Mouse (Mus musculus) olfactory bulb, adult 2 months (tissue): ENCODE measurements around the gene Creb5. TPM values are rescaled to one million over a fixed set of nuclear protein-coding genes. Genes with fewer than 3 reads are reported as not detected.

Experiments used
- H3K27ac ChIP-seq: fragments of 200-500 bp; 2 replicates; pipeline ENCODE4 v1.5.1; 2012; ENCODE audit warnings: low read depth, low read length; ENCODE audit not compliant: insufficient read depth
- H3K4me1 ChIP-seq: fragments of 200-500 bp; 2 replicates; pipeline ENCODE4 v1.6.1; 2012; ENCODE audit warnings: low read length; ENCODE audit not compliant: control insufficient read depth, insufficient read depth
- H3K4me3 ChIP-seq: fragments of 200-500 bp; 2 replicates; pipeline ENCODE4 v1.5.1; 2012; ENCODE audit warnings: mild to moderate bottlenecking, low read depth, low read length, moderate library complexity; ENCODE audit not compliant: insufficient read depth
- CTCF ChIP-seq: fragments of 200-500 bp; IDR thresholded peaks from 2 replicates; pipeline ENCODE4 v1.5.1; 2012; ENCODE audit warnings: low read depth, mild to moderate bottlenecking, low read length, moderate library complexity; ENCODE audit not compliant: insufficient read depth
- POLR2A ChIP-seq: fragments of 200-500 bp; IDR thresholded peaks from 2 replicates; pipeline ENCODE4 v1.6.1; 2012; ENCODE audit warnings: mild to moderate bottlenecking, low read depth, low read length, moderate library complexity; ENCODE audit not compliant: insufficient read depth
- WGBS: fragments of 180-500 bp; shearing (Covaris S2); methylation state at CpG from one replicate; pipeline ENCODE4 v1.1.7; 2018; 5-methylcytosine and 5-hydroxymethylcytosine counted together
- polyA plus RNA-seq: library from polyadenylated mRNA; stranded (reverse); fragments of >200 nt; gene quantifications from 2 replicates; pipeline ENCODE4 v1.2.4, GENCODE M21; 2012; ENCODE audit warnings: low replicate concordance; ENCODE audit not compliant: missing spikeins, insufficient read depth, insufficient read length

Creb5 gene
- polyA plus RNA-seq, 1 experiment = not detected

DNA sequence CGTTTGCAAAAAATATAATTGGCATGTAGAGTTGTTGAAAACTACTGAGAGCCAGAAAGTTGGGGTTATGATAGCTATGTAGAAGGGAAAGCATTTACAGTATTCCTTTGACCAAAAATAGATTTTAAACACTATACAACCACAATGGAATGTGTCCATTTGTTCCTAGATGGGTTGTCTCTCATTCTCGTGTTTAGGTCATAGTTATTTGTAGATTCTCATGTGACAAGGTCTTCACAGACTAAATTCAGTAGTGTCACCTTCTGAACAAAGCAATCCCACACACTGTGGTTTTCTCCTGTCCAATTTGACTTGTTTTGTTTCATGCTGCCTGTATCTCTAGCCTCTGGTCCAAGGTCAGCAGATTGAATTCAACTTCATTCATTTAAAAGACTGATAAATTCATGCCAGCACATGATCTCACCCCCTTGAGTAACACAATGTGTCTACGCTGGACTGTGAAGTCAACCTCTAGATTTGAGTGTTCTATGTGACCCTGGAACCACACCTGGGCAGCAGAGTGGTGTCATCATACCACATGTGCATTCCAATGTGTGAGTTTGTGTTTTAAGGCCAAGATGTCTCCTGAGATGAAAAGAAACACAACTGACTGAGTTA, 220.0 kb downstream of the Creb5 start:
- H3K4me3 ChIP-seq = no peak overlapping the region
- no peaks in the 10 kb centered on the region for H3K4me1 ChIP-seq
- H3K27ac ChIP-seq = no peak overlapping the region
- TF ChIP-seq POLR2A = no peak
- TF ChIP-seq CTCF = no peak
- WGBS = 83% methylated on average over 3 of the region's 3 CpGs

- 87% methylated on average over 3 of the region's 3 CpGs for WGBS
- H3K4me1 ChIP-seq = no peaks in the 10 kb centered on the region
- TF ChIP-seq CTCF (no peak), POLR2A (no peak)
- no peak overlapping the region for H3K27ac ChIP-seq
- H3K4me3 ChIP-seq = no peak overlapping the region
Observed at GRCm38 (mm10) chr6:53508847-53509494, 221.9 kb downstream of the Creb5 start.

- no peak overlapping the region for H3K4me3 ChIP-seq
- H3K27ac ChIP-seq = no peak overlapping the region
- no peaks in the 10 kb centered on the region for H3K4me1 ChIP-seq
- TF ChIP-seq POLR2A (no peak), CTCF (no peak)
- 79% methylated on average over 7 of the region's 7 CpGs for WGBS
Observed at GRCm38 (mm10) chr6:53510005-53510404, 222.9 kb downstream of the Creb5 start.

- TF ChIP-seq CTCF = no peak
- no peak for TF ChIP-seq POLR2A
- H3K4me1 ChIP-seq = no peaks in the 10 kb centered on the region
- no peak overlapping the region for H3K4me3 ChIP-seq
- WGBS = 92% methylated on average over 8 of the region's 8 CpGs
- H3K27ac ChIP-seq = no peak overlapping the region
Observed at GRCm38 (mm10) chr6:53512226-53512625, 225.2 kb downstream of the Creb5 start.

DNA sequence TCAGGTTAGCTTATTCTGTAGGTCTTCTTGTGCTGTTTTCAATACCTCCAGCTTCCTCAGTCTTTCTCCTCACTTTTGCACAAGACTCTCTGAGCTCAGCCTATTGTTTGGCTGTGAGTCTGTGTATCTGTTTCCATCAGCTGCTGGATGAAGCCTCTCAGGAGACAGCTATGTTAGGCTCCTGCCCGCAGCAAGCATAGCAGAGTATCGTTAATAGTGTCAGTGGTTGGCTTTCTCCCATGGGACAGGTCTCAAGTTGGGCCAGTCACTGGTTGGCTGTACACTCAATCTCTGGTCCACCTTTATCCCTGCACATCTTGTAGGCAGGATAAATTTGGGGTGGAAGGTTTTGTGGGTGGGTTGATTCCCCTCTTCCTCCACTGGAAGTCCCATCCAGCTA, 226.3 kb downstream of the Creb5 start:
- TF ChIP-seq POLR2A (no peak), CTCF (no peak)
- 96% methylated on average over 2 of the region's 2 CpGs for WGBS
- Histone ChIP-seq H3K4me3 (no peak overlapping the region), H3K4me1 (no peaks in the 10 kb centered on the region), H3K27ac (no peak overlapping the region)

- H3K4me3 ChIP-seq = no peak overlapping the region
- WGBS = 55% methylated on average over 1 of the region's 1 CpGs
- H3K27ac ChIP-seq = no peak overlapping the region
- H3K4me1 ChIP-seq = no peaks in the 10 kb centered on the region
- TF ChIP-seq CTCF (no peak), POLR2A (no peak)
Observed at GRCm38 (mm10) chr6:53514862-53515261, 227.8 kb downstream of the Creb5 start.

- TF ChIP-seq CTCF (no peak), POLR2A (no peak)
- 81% methylated on average over 4 of the region's 4 CpGs for WGBS
Observed at GRCm38 (mm10) chr6:53515611-53516010, 228.5 kb downstream of the Creb5 start.

DNA sequence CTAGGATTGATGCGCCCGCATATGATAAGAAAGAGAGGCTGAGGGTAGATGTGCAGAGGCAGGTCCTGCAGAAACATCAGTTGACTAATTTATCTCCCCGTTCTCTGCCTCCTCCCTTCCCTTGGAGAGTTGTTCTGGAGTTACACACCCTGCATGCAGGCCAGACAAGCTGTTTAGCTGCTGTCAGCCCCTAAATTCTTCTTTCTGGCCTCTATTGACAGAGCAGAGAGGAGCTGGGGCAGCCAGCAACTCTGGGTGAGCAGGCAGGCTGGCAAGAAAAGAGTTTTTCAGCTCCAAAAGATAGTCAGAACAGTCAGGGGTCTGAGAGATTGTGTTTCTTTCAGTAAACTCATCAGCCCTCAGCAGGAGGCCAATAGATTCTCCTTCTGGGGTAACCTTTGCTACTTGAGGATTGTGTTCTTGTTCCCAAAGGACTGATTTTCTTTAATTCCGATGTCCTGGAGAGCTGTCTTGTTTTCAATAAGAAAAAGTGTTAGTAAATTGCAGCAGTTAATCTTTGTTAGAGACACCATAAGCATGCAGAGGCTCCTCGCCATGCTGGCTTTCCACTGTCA, 230.4 kb downstream of the Creb5 start:
- WGBS = 72% methylated on average over 5 of the region's 5 CpGs
- Histone ChIP-seq H3K4me1 (no peaks in the 10 kb centered on the region), H3K27ac (no peak overlapping the region), H3K4me3 (no peak overlapping the region)
- no peak for TF ChIP-seq POLR2A
- TF ChIP-seq CTCF = no peak

More at GRCm38 (mm10) chr6:53515611-53516010, 228.5 kb downstream of the Creb5 start:
- Histone ChIP-seq H3K27ac (no peak overlapping the region), H3K4me3 (no peak overlapping the region), H3K4me1 (no peaks in the 10 kb centered on the region)

- WGBS = 92% methylated on average over 13 of the region's 13 CpGs
Observed at GRCm38 (mm10) chr6:53523743-53524497, 236.8 kb downstream of the Creb5 start.

More at GRCm38 (mm10) chr6:53523743-53524497, 236.8 kb downstream of the Creb5 start:
- H3K27ac ChIP-seq = no peak overlapping the region
- no peaks in the 10 kb centered on the region for H3K4me1 ChIP-seq
- TF ChIP-seq CTCF (no peak), POLR2A (no peak)
- H3K4me3 ChIP-seq = no peak overlapping the region
